Mouse (Mus musculus) E14TG2a.4 (cell line): ENCODE data around the gene Rab7.
A peak's percentile ranks its signal among the peaks of the same experiment; 100 is the strongest.

Source experiments
- H3K27me3 ChIP-seq: 2 replicates; pipeline ENCODE4 v1.6.1; 2014; ENCODE audit warnings: low read length, control low read depth; ENCODE audit not compliant: insufficient read depth
- H3K36me3 ChIP-seq: 2 replicates; pipeline ENCODE4 v1.6.1; 2014; ENCODE audit warnings: low read length, control low read depth; ENCODE audit not compliant: insufficient read depth
- H3K4me1 ChIP-seq: replicated peaks from 2 replicates; pipeline ENCODE4 v1.6.1; 2014; ENCODE audit warnings: low read depth, low read length, control low read depth
- H3K4me3 ChIP-seq: replicated peaks from 2 replicates; pipeline ENCODE4 v1.5.1; 2014; ENCODE audit warnings: mild to moderate bottlenecking, low read length
- H3K9me3 ChIP-seq: 2 replicates; pipeline ENCODE4 v1.6.1; 2014; ENCODE audit warnings: low read length, control low read depth
- CTCF ChIP-seq: conservative IDR thresholded peaks from 2 replicates; pipeline ENCODE4 v1.5.1; 2014; ENCODE audit warnings: low read length
- NANOG ChIP-seq: IDR thresholded peaks from 2 replicates; pipeline ENCODE4 v1.6.1; 2014; ENCODE audit warnings: borderline replicate concordance, low read length, mixed read lengths
- POU5F1 ChIP-seq: IDR thresholded peaks from 2 replicates; pipeline ENCODE4 v1.6.1; 2014; ENCODE audit warnings: low read length, borderline replicate concordance

Gene Rab7

DNA sequence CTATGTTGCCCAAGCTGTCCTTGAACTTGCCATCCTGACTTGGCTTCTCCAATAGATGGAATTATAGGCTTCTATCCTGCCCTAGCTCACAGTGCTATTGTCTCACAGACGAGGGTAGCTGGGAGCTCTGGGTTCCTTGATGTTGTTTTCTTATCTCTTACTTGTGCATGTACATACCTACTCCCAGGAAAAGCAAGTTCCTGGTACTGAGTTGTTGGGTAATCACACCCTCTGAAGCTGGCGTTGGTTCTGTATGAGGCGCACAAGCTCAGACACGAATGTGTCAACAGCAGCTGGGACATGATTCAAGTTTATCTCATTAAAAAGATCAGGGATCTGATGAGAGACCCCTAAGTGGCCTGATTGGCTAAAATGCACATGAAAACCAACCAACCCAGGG is 41.6 kb downstream of the Rab7 start:
- Histone ChIP-seq H3K9me3 (peaks cover 24% of the 10 kb centered on the region), H3K4me1 (peaks cover 1% of the 10 kb centered on the region; the same call in 1 of the 2 replicates), H3K27me3 (no peaks in the 10 kb centered on the region), H3K4me3 (no peak overlapping the region), H3K36me3 (peaks cover 100% of the 10 kb centered on the region)
- TF ChIP-seq NANOG, result no peak
- TF ChIP-seq CTCF, result no peak
- TF ChIP-seq POU5F1, result no peak

DNA sequence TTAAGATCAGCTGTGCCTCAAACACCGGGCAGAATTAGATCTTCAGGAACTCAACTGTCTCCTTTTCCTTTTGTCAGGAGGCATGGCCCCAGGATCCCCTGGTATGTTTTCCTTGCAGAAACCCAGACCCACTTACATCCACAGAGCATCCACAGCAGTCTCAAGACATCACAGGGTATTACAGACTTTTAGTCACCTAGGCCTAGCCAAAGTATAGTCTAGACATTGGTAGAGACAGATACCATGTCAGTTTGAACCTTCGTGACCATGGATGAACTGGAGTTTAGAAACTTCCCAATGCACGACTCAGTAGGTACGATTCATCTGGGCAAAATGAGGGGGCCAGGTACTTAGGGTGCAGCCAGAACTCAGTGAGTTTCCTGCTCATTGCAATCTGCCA is 46.7 kb downstream of the Rab7 start:
- H3K9me3 ChIP-seq, result no peaks in the 10 kb centered on the region
- no peak overlapping the region for H3K4me3 ChIP-seq
- peaks cover 66% of the 10 kb centered on the region for H3K36me3 ChIP-seq
- no peaks in the 10 kb centered on the region for H3K27me3 ChIP-seq
- H3K4me1 ChIP-seq, result peaks cover 45% of the 10 kb centered on the region
- TF ChIP-seq CTCF (no peak), POU5F1 (no peak), NANOG (no peak)

DNA sequence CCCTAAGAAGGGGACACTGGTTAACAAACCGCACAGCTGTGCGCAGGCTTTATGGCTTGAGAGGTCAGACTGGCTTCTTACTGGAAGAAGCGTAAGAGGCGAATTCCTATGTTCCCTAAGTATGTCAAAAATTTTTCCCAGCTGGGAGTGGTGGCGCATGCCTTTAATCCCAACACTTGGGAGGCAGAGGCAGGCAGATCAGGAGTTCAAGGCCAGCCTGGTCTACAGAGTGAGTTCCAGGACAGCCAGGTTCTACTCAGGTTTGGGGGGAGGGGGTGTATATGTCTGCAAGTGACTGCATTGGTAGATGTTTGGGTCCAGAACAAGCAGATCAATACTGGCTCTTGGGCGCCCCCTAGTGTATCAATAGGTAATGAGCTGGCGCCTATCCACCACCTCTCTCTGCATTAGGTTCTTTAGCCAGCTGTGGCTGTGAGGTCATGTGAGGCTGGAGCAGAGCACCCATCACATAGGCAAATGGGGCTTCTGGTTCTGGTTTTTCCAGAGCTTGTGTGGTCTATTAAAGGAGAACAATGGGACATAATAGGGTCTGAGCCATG is 47.3 kb downstream of the Rab7 start:
- H3K4me3 ChIP-seq, result no peak overlapping the region
- no peaks in the 10 kb centered on the region for H3K9me3 ChIP-seq
- TF ChIP-seq CTCF (peak; percentile 85), NANOG (no peak)
- peaks cover 60% of the 10 kb centered on the region for H3K36me3 ChIP-seq
- H3K4me1 ChIP-seq, result peaks cover 50% of the 10 kb centered on the region
- no peaks in the 10 kb centered on the region for H3K27me3 ChIP-seq

DNA sequence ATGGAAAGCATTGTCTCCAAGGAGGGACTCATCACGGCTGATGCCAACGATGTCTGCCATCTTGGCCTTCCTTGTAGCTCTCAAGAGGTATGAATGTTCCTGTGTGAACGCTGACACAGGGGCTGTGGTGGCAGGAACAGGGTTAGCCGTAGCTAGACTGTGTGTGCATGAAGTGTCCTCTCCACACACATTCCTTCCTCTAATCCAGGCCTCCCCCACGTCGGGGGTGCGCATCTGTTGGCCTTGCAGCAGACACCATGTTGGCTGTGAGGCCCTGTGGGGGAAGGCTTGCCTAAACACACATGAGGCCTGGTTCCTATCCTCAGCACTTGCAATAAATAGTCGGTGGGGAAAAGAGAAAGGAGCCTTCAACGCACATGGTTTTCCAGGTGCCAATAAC is 48.5 kb downstream of the Rab7 start:
- Histone ChIP-seq H3K4me1 (peaks cover 62% of the 10 kb centered on the region), H3K4me3 (no peak overlapping the region), H3K36me3 (peaks cover 48% of the 10 kb centered on the region), H3K27me3 (no peaks in the 10 kb centered on the region), H3K9me3 (no peaks in the 10 kb centered on the region)
- TF ChIP-seq NANOG (no peak), POU5F1 (no peak), CTCF (no peak)

DNA sequence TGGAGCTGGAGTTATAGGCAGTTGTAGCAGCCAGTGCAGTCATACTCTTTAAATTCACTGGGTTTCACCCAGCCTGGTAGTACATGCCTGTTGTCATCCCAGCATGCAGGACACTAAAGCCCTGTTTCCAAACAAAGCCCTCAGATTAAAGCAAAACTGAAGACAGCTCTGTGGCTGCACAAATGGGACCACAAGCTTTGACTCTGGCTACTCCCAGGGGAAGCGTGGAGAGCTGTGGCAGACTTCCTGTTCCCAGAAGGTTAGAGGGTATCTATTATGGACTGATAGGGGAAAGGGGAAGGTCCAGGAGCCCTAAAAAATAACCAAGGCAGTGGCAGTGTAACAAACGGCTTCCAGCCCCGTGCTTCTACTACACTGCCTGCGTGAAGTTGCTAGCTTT is 49.6 kb downstream of the Rab7 start:
- H3K4me3 ChIP-seq, result no peak overlapping the region
- peaks cover 44% of the 10 kb centered on the region for H3K36me3 ChIP-seq
- H3K27me3 ChIP-seq, result no peaks in the 10 kb centered on the region
- TF ChIP-seq POU5F1 (no peak), CTCF (no peak), NANOG (no peak)
- no peaks in the 10 kb centered on the region for H3K9me3 ChIP-seq
- peaks cover 70% of the 10 kb centered on the region for H3K4me1 ChIP-seq

DNA sequence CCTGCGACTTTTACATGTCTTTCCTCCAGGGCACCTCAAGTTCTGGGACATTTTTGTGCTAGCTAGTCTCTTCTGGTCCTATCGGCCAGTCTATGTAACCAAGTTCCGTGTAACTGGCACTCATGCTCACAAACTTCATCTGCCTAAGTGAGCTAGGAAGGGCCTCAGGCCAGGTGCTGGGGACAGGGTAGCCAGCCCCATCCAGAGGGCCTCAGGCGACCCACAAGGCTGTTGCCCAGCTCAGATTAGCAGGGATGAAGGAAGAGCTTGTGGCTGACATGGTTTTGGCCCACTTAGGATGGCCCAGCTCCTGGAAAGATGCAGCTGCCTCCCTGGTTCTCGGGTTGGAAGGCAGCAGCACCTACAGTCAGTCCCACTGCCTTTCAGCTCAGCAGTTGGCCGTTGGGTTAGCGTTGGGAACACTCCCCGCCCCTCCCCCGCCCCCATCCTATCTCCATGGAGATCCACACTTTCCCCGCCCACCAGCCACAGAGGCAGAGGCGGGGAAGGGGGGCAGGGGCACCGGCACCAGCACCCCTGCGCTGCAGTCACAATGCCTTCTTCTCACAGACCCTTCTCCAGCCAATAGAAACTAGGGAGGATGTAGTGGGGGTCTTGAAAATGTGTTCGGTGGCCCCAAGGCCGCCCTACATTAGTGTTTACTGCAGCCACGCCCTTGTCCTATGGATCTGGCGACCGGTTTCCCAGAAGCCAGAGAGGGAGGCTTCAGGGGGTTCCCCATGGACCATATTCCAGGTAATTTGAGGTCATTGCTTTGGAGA is 51.1 kb downstream of the Rab7 start:
- no peaks in the 10 kb centered on the region for H3K9me3 ChIP-seq
- H3K4me1 ChIP-seq, result peaks cover 85% of the 10 kb centered on the region
- H3K36me3 ChIP-seq, result peaks cover 35% of the 10 kb centered on the region
- no peaks in the 10 kb centered on the region for H3K27me3 ChIP-seq
- no peak for TF ChIP-seq NANOG
- TF ChIP-seq POU5F1, result no peak
- no peak for TF ChIP-seq CTCF
- peak overlapping the region; percentile 61 for H3K4me3 ChIP-seq

GRCm38 (mm10) chr6:87992733-87993132 is 52.3 kb downstream of the Rab7 start:
- no peak overlapping the region for H3K4me3 ChIP-seq
- no peaks in the 10 kb centered on the region for H3K9me3 ChIP-seq
- H3K4me1 ChIP-seq, result peaks cover 79% of the 10 kb centered on the region
- peaks cover 38% of the 10 kb centered on the region for H3K36me3 ChIP-seq
- no peaks in the 10 kb centered on the region for H3K27me3 ChIP-seq
- no peak for TF ChIP-seq CTCF
- no peak for TF ChIP-seq POU5F1
- no peak for TF ChIP-seq NANOG

GRCm38 (mm10) chr6:87991886-87992285 is 53.2 kb downstream of the Rab7 start:
- Histone ChIP-seq H3K27me3 (no peaks in the 10 kb centered on the region), H3K9me3 (no peaks in the 10 kb centered on the region), H3K4me3 (no peak overlapping the region), H3K36me3 (peaks cover 46% of the 10 kb centered on the region), H3K4me1 (peaks cover 74% of the 10 kb centered on the region)
- TF ChIP-seq CTCF (no peak), POU5F1 (no peak), NANOG (no peak)
